Mouse (Mus musculus) yolk sac, embryonic 10.5 days (tissue): ENCODE data around the gene Arsb.

Experiments
- DNase-seq: peaks from one replicate; pipeline ENCODE4 v3.0.0-alpha.2; 2017; ENCODE audit warnings: low spot score

Arsb gene

DNA sequence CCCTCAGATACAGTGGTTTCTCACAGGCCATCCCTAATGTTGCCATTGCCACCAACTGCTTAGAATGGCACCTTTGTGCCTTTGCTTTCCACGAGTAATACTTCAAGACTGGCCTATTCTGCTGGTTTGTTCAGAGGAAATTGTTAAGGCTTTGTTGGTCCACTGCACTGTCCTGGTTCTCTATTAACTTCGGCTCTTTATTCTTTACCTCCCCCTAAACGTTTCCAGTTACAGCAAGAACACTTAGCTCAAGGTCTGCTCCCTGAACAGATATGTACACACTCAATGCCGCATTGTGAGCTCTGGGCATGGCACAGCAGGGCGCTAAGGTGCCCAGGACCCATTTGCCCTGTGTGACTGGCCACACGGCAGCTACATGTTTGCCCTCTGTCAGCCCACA, 119.8 kb downstream of the Arsb start:
- DNase-seq = no peak

DNA sequence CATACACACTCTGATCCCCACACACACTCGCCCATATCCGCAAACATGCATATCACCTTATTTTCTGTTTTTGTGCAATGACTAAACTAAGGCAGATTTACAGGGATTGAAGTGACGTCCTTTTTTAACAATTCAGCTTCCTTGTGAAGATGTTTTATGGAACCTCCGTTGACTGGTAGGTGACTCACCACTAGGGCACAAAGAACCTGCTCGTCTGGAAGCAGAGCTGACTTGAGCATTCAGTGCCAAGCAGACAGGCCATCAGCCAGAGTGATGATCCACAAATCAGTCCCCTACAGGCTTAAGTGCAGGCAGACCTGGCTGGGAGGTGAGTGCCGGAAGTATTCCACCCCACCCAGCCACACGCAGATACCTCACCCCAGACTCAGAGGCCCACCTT, 120.7 kb downstream of the Arsb start:
- no peak for DNase-seq

DNA sequence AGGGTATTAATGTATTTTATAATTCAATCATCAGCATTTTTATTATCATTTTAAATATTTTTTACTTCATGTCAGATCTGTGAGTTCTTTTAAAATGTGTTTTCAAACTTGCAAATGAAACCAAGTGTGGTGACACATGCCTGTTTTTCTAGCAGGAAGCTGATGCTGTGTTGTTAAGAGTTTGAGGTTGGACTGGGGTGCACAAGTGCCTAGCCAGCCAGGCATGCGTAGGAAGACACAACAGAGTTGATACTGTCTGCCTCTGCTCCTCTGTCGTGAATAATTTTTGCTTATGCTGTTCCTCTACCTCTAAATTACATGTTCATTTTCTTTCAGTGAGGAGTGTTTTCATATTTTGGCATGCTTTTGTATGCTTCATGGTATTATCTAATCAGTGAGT, 122.7 kb downstream of the Arsb start:
- no peak for DNase-seq

- DNase-seq = no peak
These were observed 124.0 kb downstream of the Arsb start for GRCm38 (mm10) chr13:93895430-93895829.

DNA sequence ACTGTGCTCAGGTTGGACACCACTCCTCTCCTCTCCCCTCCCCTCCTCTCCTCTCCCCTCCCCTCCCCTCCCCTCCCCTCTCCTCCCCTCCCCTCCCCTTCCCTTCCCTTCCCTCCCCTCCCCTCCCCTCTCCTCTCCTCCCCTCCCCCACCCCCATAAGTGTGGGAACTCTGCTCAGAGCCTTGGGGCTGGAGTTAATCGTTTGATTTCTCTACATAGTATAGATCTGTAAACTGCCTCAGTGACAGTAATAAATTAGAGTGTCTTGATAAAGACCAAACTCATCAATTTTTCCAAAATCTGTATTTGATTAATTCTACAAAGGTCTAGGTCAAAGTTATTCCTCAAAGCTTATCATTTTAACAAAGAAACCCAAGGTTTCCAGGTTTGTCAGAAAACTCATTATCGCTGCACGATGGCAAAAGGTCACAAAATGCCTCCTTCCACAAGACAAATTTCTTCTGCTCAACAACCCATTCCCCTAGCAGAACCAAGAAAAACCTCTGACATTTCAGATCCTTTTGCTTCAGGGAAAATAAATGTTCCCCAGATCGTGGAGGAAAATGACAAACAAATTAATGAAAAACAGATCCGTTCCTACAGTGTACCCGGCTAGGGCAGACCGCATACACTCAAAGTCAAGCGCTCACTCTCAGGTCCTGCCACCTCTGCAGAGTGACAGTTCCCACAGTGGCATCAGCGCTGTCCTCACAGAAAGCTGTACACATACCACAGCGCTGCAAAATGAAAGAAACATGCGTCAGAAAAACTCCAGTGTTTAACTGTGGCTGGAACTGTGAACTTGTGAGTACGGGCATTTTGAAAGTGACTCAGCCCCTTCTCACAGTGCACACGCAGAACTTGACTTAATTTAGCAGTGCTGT, 126.8 kb downstream of the Arsb start:
- no peak for DNase-seq

GRCm38 (mm10) chr13:93899378-93900256, 128.2 kb downstream of the Arsb start:
- DNase-seq = peak; percentile 12

- DNase-seq = no peak
These were observed 129.7 kb downstream of the Arsb start for GRCm38 (mm10) chr13:93900934-93901626.

- DNase-seq = no peak
These were observed 130.7 kb downstream of the Arsb start for GRCm38 (mm10) chr13:93902126-93902525.

DNA sequence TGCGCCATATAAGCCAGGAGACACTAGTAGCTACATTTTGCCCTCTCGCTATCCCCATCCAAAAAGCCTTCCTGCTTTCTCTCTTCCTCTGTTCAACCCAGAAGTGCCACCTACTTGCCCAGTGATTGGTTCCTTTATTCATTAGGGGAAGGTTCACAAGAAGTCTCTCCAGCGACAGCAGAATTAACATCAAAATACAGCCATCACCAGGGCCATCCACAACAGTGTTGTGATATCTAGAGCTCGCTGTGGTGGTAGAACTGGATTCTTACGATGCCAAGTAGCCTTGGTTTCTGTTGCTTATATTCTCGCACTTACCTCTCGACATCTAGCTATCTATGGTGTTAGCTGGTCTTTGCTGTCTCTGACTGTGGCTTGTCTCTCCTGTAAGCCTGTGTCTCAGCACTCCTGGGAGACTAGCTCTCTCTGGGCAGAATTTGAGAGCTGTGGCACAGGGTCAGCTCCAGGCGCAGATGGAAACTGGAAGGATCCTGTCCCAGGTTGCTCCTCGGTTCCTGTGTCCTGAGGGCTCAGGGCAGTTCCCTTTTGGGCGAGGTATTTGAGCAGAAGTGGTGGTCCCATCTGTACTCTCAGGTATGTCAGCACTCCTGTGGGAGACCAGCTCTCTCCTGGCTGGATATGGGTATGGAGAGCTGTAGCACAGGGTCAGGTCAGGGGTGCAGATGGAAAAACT, 135.3 kb downstream of the Arsb start:
- no peak for DNase-seq

- DNase-seq = no peak
These were observed 136.5 kb downstream of the Arsb start for GRCm38 (mm10) chr13:93907971-93908370.

DNA sequence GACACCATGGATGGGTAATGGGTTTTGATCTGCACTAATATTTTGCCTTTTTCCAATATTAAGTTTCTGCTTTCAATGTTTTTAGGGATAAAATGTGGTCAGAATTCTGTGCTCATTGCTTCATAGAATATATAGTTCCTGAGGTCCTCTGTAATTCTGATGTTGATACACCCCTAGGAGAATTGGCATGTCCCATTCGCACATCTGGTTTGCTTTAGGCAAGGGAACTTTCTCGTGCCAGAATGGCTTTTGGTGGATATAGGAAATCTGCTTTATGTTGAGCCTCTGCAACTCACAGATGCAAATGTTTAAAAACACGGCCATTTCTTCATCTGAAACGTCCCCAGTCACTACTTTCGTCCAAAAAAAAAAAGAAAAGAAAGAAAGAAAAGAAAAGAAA, 138.4 kb downstream of the Arsb start:
- no peak for DNase-seq

GRCm38 (mm10) chr13:93911037-93911436, 139.6 kb downstream of the Arsb start:
- peak; percentile 4 for DNase-seq

- DNase-seq = no peak
These were observed 141.0 kb downstream of the Arsb start for GRCm38 (mm10) chr13:93912326-93912915.

GRCm38 (mm10) chr13:93914206-93914605, 142.8 kb downstream of the Arsb start:
- DNase-seq = no peak

GRCm38 (mm10) chr13:93915641-93916570, 144.5 kb downstream of the Arsb start:
- peak; percentile 57 for DNase-seq

- DNase-seq = no peak
These were observed 148.1 kb downstream of the Arsb start for GRCm38 (mm10) chr13:93919536-93919935.

DNA sequence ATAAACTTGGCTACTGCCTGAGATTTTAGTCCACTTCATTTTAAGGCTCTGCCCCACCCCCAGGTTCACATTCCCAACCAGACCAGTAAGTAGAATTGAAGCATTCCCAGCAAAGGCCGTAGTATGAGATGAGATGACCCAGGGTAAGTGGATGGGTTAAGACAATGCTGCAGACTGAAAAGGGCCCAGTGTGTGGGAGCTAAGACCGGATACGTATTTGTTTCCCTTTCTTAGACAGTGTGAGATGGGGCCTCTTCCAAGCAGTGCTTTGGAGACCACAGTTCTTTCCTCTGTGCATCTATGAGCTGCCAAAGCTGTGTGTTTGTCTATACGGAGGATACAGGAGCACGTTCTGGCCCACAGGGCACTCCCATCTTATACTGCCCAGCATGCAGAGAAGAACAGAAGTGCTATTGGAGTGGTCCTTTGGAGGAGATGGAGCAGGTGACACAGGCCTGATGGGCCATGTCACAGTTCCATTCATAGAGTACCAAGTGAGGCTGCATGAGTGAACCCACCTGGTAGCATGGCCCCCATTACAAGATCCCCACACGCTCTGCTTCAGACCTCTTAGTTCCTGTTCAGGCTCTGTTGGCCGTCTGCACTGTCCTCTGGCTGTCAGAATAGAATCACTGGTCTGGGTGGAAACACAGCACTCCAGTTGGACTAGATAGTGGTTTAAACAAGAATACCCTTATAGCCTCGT, 148.8 kb downstream of the Arsb start:
- no peak for DNase-seq

DNA sequence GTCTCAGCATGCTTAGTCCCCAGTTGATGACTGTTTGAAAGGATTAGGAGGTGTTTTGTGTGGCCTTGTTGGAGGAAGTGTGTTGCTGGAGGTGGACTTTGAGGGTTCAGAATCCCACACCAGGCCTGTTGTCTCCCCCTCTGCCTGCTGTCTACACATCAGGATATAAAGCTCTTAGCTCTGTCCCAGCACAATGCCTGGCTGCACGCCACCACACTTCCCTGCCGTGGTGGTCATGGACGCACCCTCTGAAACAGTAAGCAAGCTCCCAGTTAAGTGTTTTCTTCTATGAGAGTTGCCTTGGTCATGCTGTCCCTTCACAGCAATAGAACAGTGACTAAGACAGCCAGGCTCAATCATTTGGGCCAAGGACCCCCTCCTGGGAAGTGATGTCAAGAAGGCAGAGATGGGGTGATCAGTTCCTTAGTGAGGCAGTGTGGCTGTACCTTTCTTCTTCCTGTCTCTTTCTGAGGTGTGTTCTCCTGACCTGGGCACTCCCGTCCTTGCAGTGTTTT, 149.4 kb downstream of the Arsb start:
- no peak for DNase-seq

- DNase-seq = no peak
These were observed 150.6 kb downstream of the Arsb start for GRCm38 (mm10) chr13:93921831-93922565.
